Mouse (Mus musculus) liver, embryonic 12.5 days (tissue): ENCODE measurements at regions not wholly inside any gene's neighbourhood (a gene's known extent, or its start where the extent isn't known, plus 50 kb on each side); places are given as distances from the start of the nearest gene placed in this dataset.
"Not testable (repeated sequence)": the region's sequence is repeated elsewhere in the genome, so short reads cannot be mapped to it uniquely, and the experiment has no call there.

Source experiments
- ATAC-seq: fragments of 200-750 bp; cut with Nextera tagmentation; 2 replicates; pipeline ENCODE4 v1.8.0; 2017; ENCODE audit warnings: moderate number of reproducible peaks, mild to moderate bottlenecking, moderate library complexity
- H3K27ac ChIP-seq: fragments of 300-500 bp; sonication (generic); 2 replicates; pipeline ENCODE4 v1.5.1; 2016; ENCODE audit warnings: mild to moderate bottlenecking
- H3K27me3 ChIP-seq: fragments of 300-500 bp; sonication (generic); replicated peaks from 2 replicates; pipeline ENCODE4 v1.6.1; 2016; ENCODE audit warnings: mild to moderate bottlenecking, moderate library complexity
- H3K36me3 ChIP-seq: fragments of 300-500 bp; sonication (generic); 2 replicates; pipeline ENCODE4 v1.6.1; 2016; ENCODE audit warnings: mild to moderate bottlenecking, moderate library complexity
- H3K4me1 ChIP-seq: fragments of 300-500 bp; sonication (generic); 2 replicates; pipeline ENCODE4 v1.6.1; 2016
- H3K4me2 ChIP-seq: fragments of 300-500 bp; sonication (generic); 2 replicates; pipeline ENCODE4 v1.6.1; 2016; ENCODE audit warnings: mild to moderate bottlenecking, moderate library complexity
- H3K4me3 ChIP-seq: fragments of 300-500 bp; sonication (generic); 2 replicates; pipeline ENCODE4 v1.5.1; 2016; ENCODE audit warnings: mild to moderate bottlenecking, moderate library complexity
- H3K9ac ChIP-seq: fragments of 300-500 bp; sonication (generic); 2 replicates; pipeline ENCODE4 v1.6.1; 2016; ENCODE audit warnings: mild to moderate bottlenecking, moderate library complexity
- H3K9me3 ChIP-seq: fragments of 300-500 bp; sonication (generic); replicated peaks from 2 replicates; pipeline ENCODE4 v1.6.1; 2016; ENCODE audit warnings: mild to moderate bottlenecking, moderate library complexity
- WGBS: fragments of 180-500 bp; shearing (Covaris S2); methylation state at CpG from one replicate; pipeline ENCODE4 v1.1.7; 2016; ENCODE audit not compliant: insufficient replicate concordance; 5-methylcytosine and 5-hydroxymethylcytosine counted together

GRCm38 (mm10) chr3:40355103-40355502, 176.0 kb upstream of the Intu start:
- H3K4me2 ChIP-seq: no peak overlapping the region
- H3K27me3 ChIP-seq: no peaks in the 10 kb centered on the region
- H3K36me3 ChIP-seq: no peaks in the 10 kb centered on the region
- H3K9ac ChIP-seq: no peak overlapping the region
- H3K27ac ChIP-seq: no peak overlapping the region
- H3K4me3 ChIP-seq: no peak overlapping the region
- H3K4me1 ChIP-seq: no peaks in the 10 kb centered on the region
- no peaks in the 10 kb centered on the region for H3K9me3 ChIP-seq
- WGBS: 79% methylated on average over 4 of the region's 4 CpGs
- no peak for ATAC-seq

GRCm38 (mm10) chr3:40368421-40368820, 162.7 kb upstream of the Intu start:
- no peak overlapping the region for H3K4me3 ChIP-seq
- no peaks in the 10 kb centered on the region for H3K4me1 ChIP-seq
- H3K9ac ChIP-seq: no peak overlapping the region
- no peaks in the 10 kb centered on the region for H3K9me3 ChIP-seq
- no peak for ATAC-seq
- H3K27ac ChIP-seq: no peak overlapping the region
- H3K36me3 ChIP-seq: no peaks in the 10 kb centered on the region
- 74% methylated on average over 4 of the region's 4 CpGs for WGBS
- H3K27me3 ChIP-seq: no peaks in the 10 kb centered on the region
- H3K4me2 ChIP-seq: no peak overlapping the region

GRCm38 (mm10) chr3:40371411-40371810, 159.7 kb upstream of the Intu start:
- Histone ChIP-seq H3K9me3 (no peaks in the 10 kb centered on the region), H3K27me3 (no peaks in the 10 kb centered on the region), H3K4me1 (no peaks in the 10 kb centered on the region), H3K4me3 (no peak overlapping the region), H3K4me2 (no peak overlapping the region), H3K27ac (no peak overlapping the region), H3K9ac (no peak overlapping the region), H3K36me3 (no peaks in the 10 kb centered on the region)
- WGBS: 48% methylated on average over 7 of the region's 7 CpGs
- ATAC-seq: no peak

- H3K9me3 ChIP-seq, H3K4me3 ChIP-seq, H3K4me2 ChIP-seq, H3K36me3 ChIP-seq, H3K4me1 ChIP-seq, H3K9ac ChIP-seq, ATAC-seq, H3K27me3 ChIP-seq, H3K27ac ChIP-seq: not testable (repeated sequence)
Observed at GRCm38 (mm10) chr3:40376220-40376619, 154.9 kb upstream of the Intu start.

- Histone ChIP-seq H3K4me3 (no peak overlapping the region), H3K4me1 (no peaks in the 10 kb centered on the region), H3K27me3 (no peaks in the 10 kb centered on the region), H3K27ac (no peak overlapping the region), H3K9me3 (no peaks in the 10 kb centered on the region), H3K36me3 (no peaks in the 10 kb centered on the region), H3K4me2 (no peak overlapping the region), H3K9ac (no peak overlapping the region)
- ATAC-seq: no peak
- 63% methylated on average over 7 of the region's 7 CpGs for WGBS
Observed at GRCm38 (mm10) chr3:40377416-40377815, 153.7 kb upstream of the Intu start.

GRCm38 (mm10) chr3:40379063-40379462, 152.0 kb upstream of the Intu start:
- WGBS: 63% methylated on average over 2 of the region's 2 CpGs
- Histone ChIP-seq H3K9ac (no peak overlapping the region), H3K4me3 (no peak overlapping the region), H3K36me3 (no peaks in the 10 kb centered on the region), H3K4me1 (no peaks in the 10 kb centered on the region), H3K27me3 (no peaks in the 10 kb centered on the region), H3K27ac (no peak overlapping the region), H3K4me2 (no peak overlapping the region), H3K9me3 (no peaks in the 10 kb centered on the region)
- no peak for ATAC-seq

- 41% methylated on average over 6 of the region's 6 CpGs for WGBS
- Histone ChIP-seq H3K9me3 (no peaks in the 10 kb centered on the region), H3K27me3 (no peaks in the 10 kb centered on the region), H3K4me2 (no peak overlapping the region), H3K4me1 (no peaks in the 10 kb centered on the region), H3K27ac (no peak overlapping the region), H3K36me3 (no peaks in the 10 kb centered on the region), H3K4me3 (no peak overlapping the region), H3K9ac (no peak overlapping the region)
- no peak for ATAC-seq
Observed at GRCm38 (mm10) chr3:40391631-40392030, 139.5 kb upstream of the Intu start.

- Histone ChIP-seq H3K4me3 (no peak overlapping the region), H3K36me3 (no peaks in the 10 kb centered on the region), H3K4me2 (no peak overlapping the region), H3K4me1 (no peaks in the 10 kb centered on the region), H3K27me3 (no peaks in the 10 kb centered on the region), H3K27ac (no peak overlapping the region), H3K9me3 (no peaks in the 10 kb centered on the region), H3K9ac (no peak overlapping the region)
- no peak for ATAC-seq
- WGBS: 57% methylated on average over 12 of the region's 12 CpGs
Observed at GRCm38 (mm10) chr3:40398184-40398583, 132.9 kb upstream of the Intu start.

GRCm38 (mm10) chr3:40403402-40403801, 127.7 kb upstream of the Intu start:
- Histone ChIP-seq H3K27ac (no peak overlapping the region), H3K4me3 (no peak overlapping the region), H3K27me3 (no peaks in the 10 kb centered on the region), H3K36me3 (no peaks in the 10 kb centered on the region), H3K9me3 (no peaks in the 10 kb centered on the region), H3K4me1 (no peaks in the 10 kb centered on the region), H3K4me2 (no peak overlapping the region), H3K9ac (no peak overlapping the region)
- 57% methylated on average over 4 of the region's 4 CpGs for WGBS
- ATAC-seq: no peak

GRCm38 (mm10) chr3:40405095-40405948, 125.8 kb upstream of the Intu start:
- H3K9me3 ChIP-seq: no peaks in the 10 kb centered on the region
- 79% methylated on average over 18 of the region's 18 CpGs for WGBS
- no peak for ATAC-seq
- H3K4me3 ChIP-seq: no peak overlapping the region
- no peaks in the 10 kb centered on the region for H3K27me3 ChIP-seq
- no peak overlapping the region for H3K27ac ChIP-seq
- no peaks in the 10 kb centered on the region for H3K4me1 ChIP-seq
- H3K4me2 ChIP-seq: no peak overlapping the region
- no peak overlapping the region for H3K9ac ChIP-seq
- H3K36me3 ChIP-seq: no peaks in the 10 kb centered on the region

GRCm38 (mm10) chr3:40405949-40406236, 125.2 kb upstream of the Intu start:
- WGBS: 74% methylated on average over 2 of the region's 2 CpGs
- no peak overlapping the region for H3K4me2 ChIP-seq
- no peak for ATAC-seq
- no peaks in the 10 kb centered on the region for H3K4me1 ChIP-seq
- no peaks in the 10 kb centered on the region for H3K9me3 ChIP-seq
- H3K9ac ChIP-seq: no peak overlapping the region
- H3K4me3 ChIP-seq: no peak overlapping the region
- H3K27ac ChIP-seq: no peak overlapping the region
- H3K36me3 ChIP-seq: no peaks in the 10 kb centered on the region
- no peaks in the 10 kb centered on the region for H3K27me3 ChIP-seq

GRCm38 (mm10) chr3:40408921-40409488, 122.1 kb upstream of the Intu start:
- Histone ChIP-seq H3K27me3 (no peaks in the 10 kb centered on the region), H3K4me2 (no peak overlapping the region), H3K4me1 (no peaks in the 10 kb centered on the region), H3K36me3 (no peaks in the 10 kb centered on the region), H3K9ac (no peak overlapping the region), H3K9me3 (no peaks in the 10 kb centered on the region), H3K27ac (no peak overlapping the region), H3K4me3 (no peak overlapping the region)
- ATAC-seq: no peak
- WGBS: 52% methylated on average over 5 of the region's 5 CpGs
